Mouse (Mus musculus) layer of hippocampus, postnatal 14 days (tissue): Measurements from ENCODE around the gene Rhox8. TPM values are rescaled to one million over a fixed set of nuclear protein-coding genes. Genes with fewer than 3 reads are reported as not detected.
"Not testable (repeated sequence)": the region's sequence is repeated elsewhere in the genome, so short reads cannot be mapped to it uniquely, and the experiment has no call there.

ENCODE experiments used
- DNase-seq, 2 experiments: peaks; one replicate each; pipeline ENCODE4 v3.0.0; 2021 to 2022; ENCODE audit warnings: low spot score in 2 of 2, mixed read lengths in 1 of 2
- long read RNA-seq, 2 experiments: library from polyadenylated mRNA; stranded (forward); transcript quantifications; one replicate each; pipeline ENCODE4 v2.0.0; 2021
- total RNA-seq, 2 experiments: library from RNA; stranded (reverse); gene quantifications; 2 replicates each; pipeline ENCODE4 v1.2.3; 2021

Gene Rhox8
- total RNA-seq, result not detected
- long read RNA-seq, experiment 1, result 0 reads
- long read RNA-seq, experiment 2, result 0 reads

DNA sequence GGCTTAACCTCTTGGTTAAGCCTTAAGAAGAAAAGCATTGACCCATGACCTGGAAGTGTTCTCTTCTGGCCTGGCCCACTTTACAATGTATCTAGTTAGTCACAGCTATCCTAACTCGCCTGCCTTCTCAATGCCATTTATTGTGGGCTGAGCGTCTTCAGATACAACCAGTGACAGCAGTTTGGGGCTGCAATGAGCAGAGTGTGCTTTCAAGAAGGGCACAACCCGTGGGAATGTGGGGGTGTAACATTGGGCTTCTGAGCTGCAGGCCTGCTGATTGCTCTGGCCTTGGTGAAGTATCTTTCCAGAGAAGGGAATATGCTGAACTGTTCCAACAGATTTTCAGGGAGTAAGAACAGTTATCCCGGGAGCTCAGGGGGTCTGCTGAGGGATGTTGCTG is at the start of gene Rhox8:
Rhox8 (minus strand) TSS at position 101 of the 400 bp plus-strand sequence.
- DNase-seq, result no peak

DNA sequence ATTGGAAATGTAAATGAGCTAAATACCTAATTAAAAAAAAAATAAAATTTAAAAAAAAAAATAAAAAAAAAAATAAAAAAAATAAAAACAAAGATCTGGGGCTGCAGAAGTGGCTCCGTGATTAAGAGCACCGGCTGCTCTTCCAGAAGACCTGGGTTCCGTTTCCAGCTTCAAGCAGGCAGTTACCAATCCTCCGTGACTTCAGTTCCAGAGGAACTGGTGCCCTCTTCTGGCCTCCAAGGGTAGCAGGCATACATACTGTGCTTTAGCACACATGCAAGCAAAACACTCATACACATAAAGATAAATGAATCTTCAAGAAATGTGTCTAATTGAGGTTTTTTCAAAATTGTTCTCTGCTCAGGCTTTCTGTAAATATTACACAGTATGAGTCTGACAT is 37.6 kb upstream of the Rhox8 start:
- no peak for DNase-seq

DNA sequence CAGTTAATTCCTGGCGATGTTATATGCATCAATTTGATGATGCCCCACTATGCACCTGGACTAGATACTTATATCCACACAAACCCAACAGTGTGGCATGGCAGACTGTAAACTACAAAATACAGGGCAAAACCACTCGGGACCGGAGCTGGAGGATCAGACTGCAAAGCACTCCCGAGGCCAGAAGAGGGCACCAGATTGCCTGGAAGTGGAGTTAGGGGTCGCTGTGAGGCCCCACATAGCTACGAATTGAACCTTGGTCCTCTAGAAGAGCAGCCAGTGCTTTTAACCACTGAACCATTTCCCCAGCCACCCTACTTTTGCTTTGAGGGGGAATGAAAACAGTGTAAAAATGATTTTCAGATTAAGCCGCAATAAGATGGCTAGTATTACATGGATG is 29.8 kb upstream of the Rhox8 start:
- DNase-seq, result no peak

DNA sequence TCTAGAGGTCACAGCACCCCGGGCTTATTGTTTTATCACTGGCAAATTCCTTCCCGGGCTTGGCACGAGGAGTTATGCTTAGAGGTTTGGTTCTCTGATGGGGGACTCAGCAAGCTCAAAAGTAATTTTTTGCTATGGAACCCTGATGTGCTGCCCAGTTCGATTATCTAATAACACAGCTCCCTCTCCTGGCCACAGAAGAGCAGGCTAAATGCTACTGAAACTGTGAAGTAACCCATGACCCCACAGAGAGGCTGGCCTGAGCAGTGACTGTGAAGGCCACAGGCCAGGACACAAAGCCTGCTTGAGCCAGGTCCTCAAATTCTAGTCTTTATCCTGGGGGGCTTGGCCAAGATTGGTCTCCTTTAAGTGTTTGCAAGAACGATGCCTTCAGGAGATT is 25.0 kb upstream of the Rhox8 start:
- DNase-seq, result peak in 1 of 2 experiments; percentile 6

DNA sequence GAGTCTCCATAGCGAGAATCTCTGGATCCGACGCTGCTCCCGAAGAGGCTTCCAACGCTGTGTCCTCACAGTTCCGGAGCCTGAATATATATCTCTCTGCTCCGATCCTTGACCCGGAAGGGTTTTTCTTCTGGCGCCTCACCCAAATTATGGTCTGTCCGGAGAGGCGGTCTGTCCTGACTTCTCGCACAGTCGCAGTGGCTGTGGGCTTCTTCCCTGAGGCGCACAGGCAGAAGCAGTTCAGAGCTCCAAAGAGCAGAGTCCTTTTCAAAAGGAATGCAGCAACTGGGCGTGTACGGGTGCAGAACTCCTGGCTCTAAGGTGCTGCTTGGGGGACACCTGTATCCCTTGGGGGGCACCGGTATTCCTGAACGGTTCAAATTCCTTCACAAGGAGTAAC is 22.9 kb upstream of the Rhox8 start, which contains the start of gene Rhox9:
Rhox9 (minus strand) TSS at position 101 of the 400 bp plus-strand sequence.
- DNase-seq, result not testable (repeated sequence)

DNA sequence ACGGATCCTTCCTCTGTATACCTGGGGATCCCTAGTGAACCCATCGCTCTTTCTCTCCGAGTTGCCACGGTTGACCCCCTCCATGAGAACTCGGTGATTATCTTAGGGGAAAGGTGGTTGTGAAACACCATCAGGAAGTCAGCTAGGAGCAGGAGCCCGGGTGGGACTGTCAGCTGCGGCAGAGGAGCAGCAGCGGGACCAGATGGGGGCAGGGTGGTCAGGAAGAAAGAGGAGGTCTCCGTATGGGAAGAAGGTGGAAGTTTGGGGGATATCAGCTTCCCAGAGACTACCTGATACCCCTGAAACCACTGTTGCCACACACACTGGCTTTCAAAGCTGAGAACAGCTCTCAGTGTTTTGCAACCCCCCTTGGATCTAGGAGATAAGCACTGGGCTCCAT is 18.4 kb upstream of the Rhox8 start, which contains the start of gene Rhox7b:
Rhox7b (minus strand) TSS at position 101 of the 400 bp plus-strand sequence.
- DNase-seq, result not testable (repeated sequence)

DNA sequence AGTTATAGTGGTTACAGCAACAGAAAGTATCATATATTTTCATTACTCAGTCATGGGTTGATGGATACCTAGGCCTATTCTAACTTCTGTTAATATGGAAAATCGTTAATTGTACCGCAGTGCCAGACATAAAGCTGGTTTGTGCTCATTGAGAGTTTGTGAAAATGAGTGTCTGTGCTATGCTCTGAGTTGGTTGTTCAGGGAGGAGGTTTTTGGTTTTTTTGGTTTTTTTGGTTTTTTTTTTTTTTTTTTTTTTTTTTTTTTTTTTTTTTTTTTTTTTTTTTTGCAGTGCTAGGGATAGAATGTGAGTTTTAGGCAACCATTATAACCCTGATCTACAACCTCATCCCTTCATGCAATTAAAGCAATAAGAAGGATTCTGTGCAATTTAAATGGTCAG is 7.1 kb downstream of the Rhox8 start:
- no peak for DNase-seq

DNA sequence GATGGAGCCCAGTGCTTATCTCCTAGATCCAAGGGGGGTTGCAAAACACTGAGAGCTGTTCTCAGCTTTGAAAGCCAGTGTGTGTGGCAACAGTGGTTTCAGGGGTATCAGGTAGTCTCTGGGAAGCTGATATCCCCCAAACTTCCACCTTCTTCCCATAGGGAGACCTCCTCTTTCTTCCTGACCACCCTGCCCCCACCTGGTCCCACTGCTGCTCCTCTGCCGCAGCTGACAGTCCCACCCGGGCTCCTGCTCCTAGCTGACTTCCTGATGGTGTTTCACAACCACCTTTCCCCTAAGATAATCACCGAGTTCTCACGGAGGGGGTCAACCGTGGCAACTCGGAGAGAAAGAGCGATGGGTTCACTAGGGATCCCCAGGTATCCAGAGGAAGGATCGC is 47.4 kb downstream of the Rhox8 start, which contains the start of gene Rhox7a:
Rhox7a (plus strand) TSS at position 301 of the 400 bp plus-strand sequence.
- not testable (repeated sequence) for DNase-seq

DNA sequence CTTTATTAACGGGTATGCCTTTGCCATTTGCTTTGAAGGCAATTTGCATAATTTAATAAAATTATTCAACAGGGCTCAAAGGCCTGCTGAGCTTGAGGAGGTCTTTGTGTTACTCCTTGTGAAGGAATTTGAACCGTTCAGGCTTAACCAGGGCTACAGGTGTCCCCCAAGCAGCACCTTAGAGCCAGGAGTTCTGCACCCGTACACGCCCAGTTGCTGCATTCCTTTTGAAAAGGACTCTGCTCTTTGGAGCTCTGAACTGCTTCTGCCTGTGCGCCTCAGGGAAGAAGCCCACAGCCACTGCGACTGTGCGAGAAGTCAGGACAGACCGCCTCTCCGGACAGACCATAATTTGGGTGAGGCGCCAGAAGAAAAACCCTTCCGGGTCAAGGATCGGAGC is 52.1 kb downstream of the Rhox8 start, which contains the start of gene Rhox6:
Rhox6 (plus strand) TSS at position 301 of the 400 bp plus-strand sequence.
- not testable (repeated sequence) for DNase-seq

Other genes starting within 250 kb of the Rhox8 start
- not detected for gene Rhox2g, start 235.5 kb downstream of the Rhox8 start, total RNA-seq
- not detected for gene Rhox4g, start 227.6 kb downstream of the Rhox8 start, total RNA-seq
- gene Rhox3h, start 210.2 kb downstream of the Rhox8 start, total RNA-seq, result not detected
- gene Rhox2h, start 205.7 kb downstream of the Rhox8 start, total RNA-seq, result not detected
- not detected for gene Rhox5, start 74.1 kb downstream of the Rhox8 start, total RNA-seq
- gene Rhox6, start 52.0 kb downstream of the Rhox8 start, total RNA-seq, result not detected
- gene Rhox7a, start 47.3 kb downstream of the Rhox8 start, total RNA-seq, result not detected
- not detected for gene Rhox7b, start 18.3 kb upstream of the Rhox8 start, total RNA-seq
- gene Rhox9, start 22.8 kb upstream of the Rhox8 start, total RNA-seq, result not detected
- gene Btg1-ps1, start 139.9 kb upstream of the Rhox8 start, total RNA-seq, result not detected
- not detected for gene Btg1-ps2, start 164.2 kb upstream of the Rhox8 start, total RNA-seq
- not detected for gene Rhox10, start 187.5 kb upstream of the Rhox8 start, total RNA-seq
- gene Rhox11, start 206.2 kb upstream of the Rhox8 start, total RNA-seq, result not detected
- gene Rhox12, start 232.0 kb upstream of the Rhox8 start, total RNA-seq, result not detected
- not detected for gene Rhox13, start 242.3 kb upstream of the Rhox8 start, total RNA-seq